Mouse (Mus musculus) neural tube, embryonic 15.5 days (tissue): Measurements from ENCODE around the gene Eif4g2. TPM values are rescaled to one million over a fixed set of nuclear protein-coding genes. Genes with fewer than 3 reads are reported as not detected.

ENCODE experiments used
- ATAC-seq: fragments of 200-750 bp; cut with Nextera tagmentation; 2 replicates; pipeline ENCODE4 v1.8.0; 2017; ENCODE audit warnings: mild to moderate bottlenecking, moderate TSS enrichment, moderate library complexity; ENCODE audit not compliant: low FRiP score
- H3K27ac ChIP-seq: fragments of 300-500 bp; sonication (generic); replicated peaks from 2 replicates; pipeline ENCODE4 v1.5.1; 2015; ENCODE audit warnings: mild to moderate bottlenecking, inconsistent platforms
- H3K27me3 ChIP-seq: fragments of 300-500 bp; sonication (generic); replicated peaks from 2 replicates; pipeline ENCODE4 v1.6.1; 2015; ENCODE audit warnings: inconsistent platforms
- H3K36me3 ChIP-seq: fragments of 300-500 bp; sonication (generic); 2 replicates; pipeline ENCODE4 v1.6.1; 2015; ENCODE audit warnings: inconsistent platforms
- H3K4me1 ChIP-seq: fragments of 300-500 bp; sonication (generic); 2 replicates; pipeline ENCODE4 v1.6.1; 2015; ENCODE audit warnings: inconsistent platforms
- H3K4me2 ChIP-seq: fragments of 300-500 bp; sonication (generic); 2 replicates; pipeline ENCODE4 v1.6.1; 2015; ENCODE audit warnings: inconsistent platforms, mild to moderate bottlenecking, moderate library complexity
- H3K4me3 ChIP-seq: fragments of 300-500 bp; sonication (generic); replicated peaks from 2 replicates; pipeline ENCODE4 v1.5.1; 2015; ENCODE audit warnings: mild to moderate bottlenecking, inconsistent platforms
- H3K9ac ChIP-seq: fragments of 300-500 bp; sonication (generic); replicated peaks from 2 replicates; pipeline ENCODE4 v1.6.1; 2015; ENCODE audit warnings: mild to moderate bottlenecking, inconsistent platforms
- H3K9me3 ChIP-seq: fragments of 300-500 bp; sonication (generic); replicated peaks from 2 replicates; pipeline ENCODE4 v1.6.1; 2016; ENCODE audit warnings: inconsistent platforms
- whole genome bisulfite sequencing: fragments of 180-500 bp; shearing (Covaris S2); methylation state at CpG from one replicate; pipeline ENCODE4 v1.1.7; 2015; ENCODE audit warnings: mixed read lengths; 5-methylcytosine and 5-hydroxymethylcytosine counted together
- polyA plus RNA-seq: library from polyadenylated mRNA; unstranded; fragments of >200 nt; fragmentation: Nextera tagmentation; extraction: Ambion mirVana; gene quantifications from 2 replicates; pipeline ENCODE4 v1.2.1, GENCODE M21; 2015

The Eif4g2 gene
- polyA plus RNA-seq, 1 experiment from 2014 or later, result 927 TPM

DNA sequence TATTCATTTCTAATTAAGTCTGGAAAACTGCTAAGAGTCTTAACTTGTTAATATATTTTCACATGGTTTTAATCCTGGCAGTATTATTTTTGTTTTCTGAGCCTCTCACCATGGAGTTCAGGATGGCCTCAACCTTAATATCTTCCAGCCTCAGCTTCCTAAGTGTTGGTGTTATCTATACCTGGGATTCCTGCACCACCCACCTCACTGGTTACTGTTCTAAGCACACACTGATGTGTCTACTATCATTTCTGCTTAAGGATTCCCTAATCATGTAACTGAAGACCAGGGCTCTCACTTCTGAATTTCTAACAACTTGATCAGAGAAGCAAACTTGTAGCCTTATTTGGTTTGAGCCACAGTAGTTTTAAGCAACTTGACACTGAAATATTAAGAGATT is 2.3 kb upstream of the Eif4g2 start:
- ATAC-seq, result no peak
- Histone ChIP-seq H3K27ac (no peak overlapping the region), H3K27me3 (no peaks in the 10 kb centered on the region), H3K4me1 (peaks cover 15% of the 10 kb centered on the region), H3K4me2 (no peak overlapping the region), H3K36me3 (peaks cover 11% of the 10 kb centered on the region), H3K4me3 (no peak overlapping the region), H3K9ac (no peak overlapping the region), H3K9me3 (no peaks in the 10 kb centered on the region)

DNA sequence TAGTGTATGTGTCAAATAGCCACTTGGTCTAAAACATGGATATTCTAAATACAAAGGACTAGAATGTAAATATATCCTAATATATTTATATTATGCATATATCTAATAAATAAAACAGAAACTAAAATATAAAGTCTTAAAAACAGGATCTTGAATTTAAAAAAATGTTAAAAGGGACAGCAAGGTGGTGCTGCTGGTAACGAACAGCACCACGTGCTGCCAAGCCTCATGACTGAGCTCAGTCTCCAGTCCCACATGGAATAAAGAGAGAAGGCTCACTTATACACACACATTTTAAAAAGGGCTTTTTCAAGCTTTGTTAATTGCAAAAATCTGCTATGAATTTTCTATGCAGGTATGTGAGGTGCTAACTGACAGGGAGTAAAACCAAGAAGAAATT is 1.6 kb upstream of the Eif4g2 start:
- Histone ChIP-seq H3K36me3 (peaks cover 18% of the 10 kb centered on the region), H3K4me1 (peaks cover 22% of the 10 kb centered on the region), H3K9me3 (no peaks in the 10 kb centered on the region), H3K9ac (no peak overlapping the region), H3K4me2 (peak overlapping the region; percentile 26; the same call in 1 of the 2 replicates), H3K27ac (no peak overlapping the region), H3K4me3 (no peak overlapping the region), H3K27me3 (no peaks in the 10 kb centered on the region)
- WGBS, result 34% methylated on average over 2 of the region's 2 CpGs
- ATAC-seq, result no peak

DNA sequence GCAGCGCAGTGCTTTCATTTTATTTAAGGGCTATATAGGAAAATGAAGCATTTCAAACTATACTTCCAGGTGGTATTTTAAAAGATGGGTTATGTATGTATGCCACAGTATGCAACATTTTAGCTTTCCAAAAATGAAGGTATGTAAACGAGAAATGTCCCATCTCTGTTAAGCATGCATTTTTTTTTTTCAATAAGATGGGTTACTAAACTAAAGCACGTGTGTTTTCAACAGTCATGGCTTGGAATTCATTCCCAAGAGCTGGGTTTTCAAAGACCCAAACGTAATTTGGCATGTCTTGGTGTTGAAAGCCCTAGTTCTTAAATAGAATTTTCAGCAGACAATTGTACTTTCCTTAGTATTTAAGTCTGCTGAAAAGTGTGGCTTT is 897 bp upstream of the Eif4g2 start:
- Histone ChIP-seq H3K4me1 (peaks cover 25% of the 10 kb centered on the region), H3K9me3 (no peaks in the 10 kb centered on the region), H3K36me3 (peaks cover 24% of the 10 kb centered on the region), H3K4me3 (peak overlapping the region; percentile 90), H3K27me3 (no peaks in the 10 kb centered on the region), H3K4me2 (peak overlapping the region; percentile 58), H3K9ac (peak overlapping the region; percentile 81), H3K27ac (peak overlapping the region; percentile 100)
- ATAC-seq, result no peak
- WGBS, result 8% methylated on average over 4 of the region's 4 CpGs

DNA sequence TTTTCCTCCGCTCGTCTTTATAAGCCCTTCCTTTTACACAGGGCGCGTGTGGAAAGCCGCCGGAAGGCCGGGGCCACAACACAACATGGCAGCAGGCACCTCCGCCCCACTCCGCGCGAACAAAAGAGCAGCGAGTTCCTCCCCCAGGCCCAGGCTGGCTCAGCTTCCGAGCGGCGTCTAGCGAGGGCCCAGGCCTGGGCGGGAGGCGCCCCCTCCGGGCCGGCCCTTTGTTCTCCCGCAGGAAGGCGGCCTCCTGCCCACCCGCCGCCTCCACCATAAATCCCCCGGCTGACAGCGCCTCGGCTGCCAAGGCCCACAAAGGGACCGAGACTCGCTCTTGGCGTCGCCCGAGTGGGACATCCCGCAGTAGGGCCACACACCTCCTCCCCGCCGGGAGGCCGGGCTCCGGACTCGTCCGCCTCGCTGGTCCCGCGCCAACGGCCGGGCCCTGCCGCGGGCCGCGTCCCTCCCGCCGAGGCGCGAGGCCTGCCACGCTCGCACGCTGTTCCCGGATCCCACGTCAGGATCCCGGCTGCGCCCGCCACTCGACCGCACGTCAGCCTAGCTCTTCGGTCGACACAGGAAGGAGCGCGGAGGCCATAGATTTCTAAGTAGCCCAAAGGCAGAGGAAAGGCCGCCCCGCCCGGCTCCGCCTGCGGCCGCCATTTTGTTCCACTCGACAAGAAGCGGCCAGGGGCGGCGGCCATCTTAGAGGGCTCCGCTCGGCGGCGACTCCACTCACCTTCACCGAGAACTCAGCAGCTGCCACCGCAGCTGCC is 598 bp downstream of the Eif4g2 start:
- H3K36me3 ChIP-seq, result peaks cover 37% of the 10 kb centered on the region
- peak overlapping the region; percentile 90 for H3K4me3 ChIP-seq
- H3K27ac ChIP-seq, result peak overlapping the region; percentile 100
- H3K9ac ChIP-seq, result peak overlapping the region; percentile 99
- H3K9me3 ChIP-seq, result no peaks in the 10 kb centered on the region
- H3K27me3 ChIP-seq, result no peaks in the 10 kb centered on the region
- WGBS, result under 1% methylated on average over 83 of the region's 83 CpGs
- peaks cover 29% of the 10 kb centered on the region for H3K4me1 ChIP-seq
- peak overlapping the region; percentile 86 for H3K4me2 ChIP-seq
- ATAC-seq, result peak; percentile 84

DNA sequence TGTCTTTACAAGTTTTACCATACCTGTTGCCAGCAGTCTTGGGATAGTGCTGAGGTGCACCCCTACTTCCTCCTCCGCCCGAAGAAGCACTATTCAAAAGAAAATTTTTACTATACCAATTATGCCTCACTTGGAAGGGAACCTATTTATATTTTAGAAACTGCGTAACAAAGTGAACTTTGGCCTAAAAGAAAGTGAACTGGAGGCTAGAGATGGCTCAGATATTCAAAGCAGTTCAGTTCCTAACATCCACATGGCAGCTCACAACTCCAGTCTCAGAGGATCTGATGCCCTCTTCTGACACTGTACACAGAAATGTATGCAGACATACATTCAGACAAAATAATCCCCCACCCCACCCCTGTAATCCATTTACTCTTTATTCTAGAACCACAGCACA is 2.0 kb downstream of the Eif4g2 start:
- peak overlapping the region; percentile 90 for H3K4me3 ChIP-seq
- peaks cover 50% of the 10 kb centered on the region for H3K36me3 ChIP-seq
- no peak for ATAC-seq
- peak overlapping the region; percentile 99; the same call in 1 of the 2 replicates for H3K9ac ChIP-seq
- peaks cover 29% of the 10 kb centered on the region for H3K4me1 ChIP-seq
- no peak overlapping the region for H3K27ac ChIP-seq
- H3K9me3 ChIP-seq, result no peaks in the 10 kb centered on the region
- H3K4me2 ChIP-seq, result peak overlapping the region; percentile 86
- no peaks in the 10 kb centered on the region for H3K27me3 ChIP-seq
- 87% methylated on average over 3 of the region's 3 CpGs for WGBS

DNA sequence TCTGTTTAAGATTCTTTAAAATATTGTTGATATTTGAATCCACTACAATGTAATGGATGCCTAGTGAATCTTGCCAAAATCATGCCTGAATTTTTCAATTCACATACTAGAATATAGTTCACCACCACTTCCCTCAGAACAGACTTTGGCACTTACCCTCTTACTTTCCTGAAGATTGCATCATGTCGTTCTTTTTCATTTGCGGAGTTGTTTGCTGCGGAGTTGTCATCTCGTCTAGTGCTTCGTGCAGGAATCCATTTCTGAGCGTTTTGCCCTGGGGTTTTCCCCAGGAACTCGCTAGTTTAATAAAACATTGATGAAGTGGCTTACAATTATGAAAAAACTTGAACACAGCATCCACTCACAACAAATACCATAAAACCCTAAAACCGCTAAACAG is 2.8 kb downstream of the Eif4g2 start:
- H3K27ac ChIP-seq, result no peak overlapping the region
- WGBS, result 83% methylated on average over 8 of the region's 8 CpGs
- H3K27me3 ChIP-seq, result no peaks in the 10 kb centered on the region
- H3K4me3 ChIP-seq, result 0 out of 2 replicates have a peak overlapping the region, but pooled peaks have one; percentile 4
- no peak overlapping the region for H3K9ac ChIP-seq
- ATAC-seq, result no peak
- H3K4me2 ChIP-seq, result peak overlapping the region; percentile 86
- H3K36me3 ChIP-seq, result peaks cover 56% of the 10 kb centered on the region
- peaks cover 29% of the 10 kb centered on the region for H3K4me1 ChIP-seq
- H3K9me3 ChIP-seq, result no peaks in the 10 kb centered on the region

DNA sequence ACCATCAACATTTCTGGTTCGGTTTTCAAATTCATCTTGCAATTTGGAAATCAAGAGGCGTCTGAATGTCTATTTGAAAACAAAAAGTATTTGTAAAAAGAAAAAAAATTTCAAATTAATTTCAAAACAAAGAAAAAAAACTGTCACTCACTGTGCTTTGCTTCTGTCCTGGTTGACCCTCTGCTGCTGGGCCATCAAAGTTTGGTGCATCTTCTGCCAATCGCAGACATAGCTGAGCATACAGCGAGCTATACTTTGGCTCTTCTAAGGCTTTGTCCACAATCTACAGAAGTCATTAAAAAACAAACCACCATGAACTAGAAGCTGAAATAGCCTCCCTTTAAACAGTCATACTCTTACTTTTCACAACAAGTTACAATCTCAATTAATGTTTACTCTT is 4.6 kb downstream of the Eif4g2 start:
- no peak overlapping the region for H3K27ac ChIP-seq

DNA sequence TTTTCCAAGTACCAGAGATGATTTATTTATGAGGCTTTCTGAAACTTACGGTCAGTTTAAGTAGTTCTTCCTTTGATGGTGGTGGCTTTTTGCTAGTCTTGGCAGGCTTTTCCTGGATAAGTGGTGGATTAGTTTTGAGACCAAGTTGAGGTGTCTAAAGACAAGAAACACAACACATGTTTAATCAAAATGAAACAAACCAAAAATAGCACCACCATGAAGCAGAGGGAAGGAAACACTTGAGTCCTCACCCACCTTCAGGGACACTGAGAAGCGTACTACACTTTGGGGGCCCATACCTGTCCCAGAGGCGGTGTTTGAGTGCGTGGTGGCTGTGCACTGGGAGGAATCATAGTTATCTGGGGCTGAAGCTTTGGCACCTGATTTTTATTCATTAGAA is 7.5 kb downstream of the Eif4g2 start:
- Histone ChIP-seq H3K4me2 (no peak overlapping the region), H3K4me3 (no peak overlapping the region), H3K4me1 (peaks cover 15% of the 10 kb centered on the region), H3K9ac (no peak overlapping the region), H3K9me3 (no peaks in the 10 kb centered on the region), H3K27ac (no peak overlapping the region), H3K36me3 (peaks cover 86% of the 10 kb centered on the region), H3K27me3 (no peaks in the 10 kb centered on the region)
- no peak for ATAC-seq
- 85% methylated on average over 4 of the region's 4 CpGs for WGBS

More for the DNA sequence above, 4.6 kb downstream of the Eif4g2 start:
- no peaks in the 10 kb centered on the region for H3K27me3 ChIP-seq
- H3K4me2 ChIP-seq, result no peak overlapping the region
- H3K9ac ChIP-seq, result no peak overlapping the region
- 95% methylated on average over 4 of the region's 4 CpGs for WGBS
- H3K4me3 ChIP-seq, result no peak overlapping the region
- peaks cover 26% of the 10 kb centered on the region for H3K4me1 ChIP-seq
- no peak for ATAC-seq
- peaks cover 71% of the 10 kb centered on the region for H3K36me3 ChIP-seq
- H3K9me3 ChIP-seq, result no peaks in the 10 kb centered on the region

DNA sequence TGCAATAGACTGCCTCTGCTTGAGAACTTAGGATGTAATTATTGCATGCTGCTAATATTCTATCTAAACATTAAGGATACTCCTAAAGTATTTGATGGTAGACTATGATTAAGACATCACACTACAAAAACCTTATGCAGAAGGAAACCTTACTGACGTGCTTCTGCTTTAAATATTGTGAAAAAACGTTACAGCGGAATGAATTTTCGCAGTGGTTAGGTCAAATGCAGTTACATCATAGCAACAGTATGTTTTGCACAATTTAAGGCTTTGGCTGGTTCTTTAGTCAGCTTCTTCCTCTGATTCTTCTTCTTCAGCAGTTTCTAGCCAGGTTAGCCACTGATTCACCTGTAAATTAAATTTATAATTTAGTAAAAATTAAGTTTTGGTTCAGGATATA is 10.4 kb downstream of the Eif4g2 start:
- no peak for ATAC-seq
- Histone ChIP-seq H3K36me3 (peaks cover 87% of the 10 kb centered on the region), H3K9ac (no peak overlapping the region), H3K4me3 (no peak overlapping the region), H3K4me2 (no peak overlapping the region), H3K9me3 (0 out of 2 replicates have a peak, but pooled peaks cover 3% of the 10 kb centered on the region), H3K4me1 (no peaks in the 10 kb centered on the region), H3K27me3 (no peaks in the 10 kb centered on the region), H3K27ac (no peak overlapping the region)
- WGBS, result 93% methylated on average over 4 of the region's 4 CpGs

DNA sequence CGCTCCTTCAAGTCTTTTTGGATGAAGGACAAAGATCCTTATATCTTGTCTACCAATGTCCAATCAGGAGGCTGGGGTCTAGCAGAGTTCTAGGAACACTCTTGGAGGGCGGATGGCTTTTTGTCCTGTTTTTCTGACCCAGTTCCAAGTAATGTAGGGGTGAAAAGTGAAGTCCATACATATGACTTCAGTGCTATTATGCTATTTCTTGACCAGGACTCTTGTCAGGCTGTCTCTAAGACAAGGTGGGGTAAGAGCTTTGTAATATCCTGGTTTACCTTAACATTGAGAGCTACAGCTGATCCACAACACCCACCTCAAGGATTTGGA is 12.7 kb downstream of the Eif4g2 start:
- Histone ChIP-seq H3K9ac (no peak overlapping the region), H3K27me3 (no peaks in the 10 kb centered on the region), H3K36me3 (peaks cover 68% of the 10 kb centered on the region), H3K4me1 (no peaks in the 10 kb centered on the region), H3K9me3 (0 out of 2 replicates have a peak, but pooled peaks cover 3% of the 10 kb centered on the region), H3K4me3 (no peak overlapping the region), H3K4me2 (no peak overlapping the region), H3K27ac (no peak overlapping the region)
- 96% methylated on average over 2 of the region's 2 CpGs for WGBS
- no peak for ATAC-seq

DNA sequence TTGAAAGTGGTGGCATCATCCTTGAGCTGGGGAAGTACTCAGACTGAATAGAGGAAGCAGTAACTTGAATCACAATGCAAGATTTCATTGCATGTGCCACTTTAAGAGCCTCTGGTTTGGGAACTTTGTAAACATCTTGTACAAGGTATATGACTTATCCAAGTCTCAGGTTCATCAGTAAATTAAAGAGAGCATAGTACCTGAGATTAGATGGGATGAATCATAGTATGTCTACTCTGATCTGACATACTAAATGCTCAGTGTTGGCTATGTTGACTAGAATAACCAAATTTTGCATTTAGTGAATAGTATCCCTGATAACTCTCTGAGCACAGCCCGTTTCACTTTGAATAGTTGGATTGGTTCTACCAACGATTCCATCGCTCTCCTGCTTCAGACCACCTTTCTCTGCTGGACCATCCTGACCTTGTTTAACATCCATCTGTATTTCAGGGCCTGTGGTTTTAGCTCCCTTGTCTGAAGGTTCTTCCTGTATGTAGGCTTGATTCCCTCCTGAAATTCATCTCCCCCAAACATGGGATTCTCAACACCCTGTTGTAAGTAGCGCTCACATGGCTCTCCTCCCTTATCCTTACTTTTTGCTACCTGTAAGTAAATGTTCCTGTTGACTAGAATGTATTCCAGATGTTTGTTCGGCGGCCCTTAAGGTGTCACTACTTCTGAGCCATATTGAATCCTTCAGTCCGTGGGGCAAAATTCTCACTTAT is 13.2 kb downstream of the Eif4g2 start:
- Histone ChIP-seq H3K9ac (no peak overlapping the region), H3K4me3 (no peak overlapping the region), H3K4me2 (no peak overlapping the region), H3K36me3 (peaks cover 63% of the 10 kb centered on the region), H3K9me3 (0 out of 2 replicates have a peak, but pooled peaks cover 3% of the 10 kb centered on the region), H3K4me1 (no peaks in the 10 kb centered on the region), H3K27ac (no peak overlapping the region), H3K27me3 (no peaks in the 10 kb centered on the region)
- 92% methylated on average over 7 of the region's 7 CpGs for WGBS
- ATAC-seq, result peak; percentile 50; the same call in 1 of the 2 replicates

DNA sequence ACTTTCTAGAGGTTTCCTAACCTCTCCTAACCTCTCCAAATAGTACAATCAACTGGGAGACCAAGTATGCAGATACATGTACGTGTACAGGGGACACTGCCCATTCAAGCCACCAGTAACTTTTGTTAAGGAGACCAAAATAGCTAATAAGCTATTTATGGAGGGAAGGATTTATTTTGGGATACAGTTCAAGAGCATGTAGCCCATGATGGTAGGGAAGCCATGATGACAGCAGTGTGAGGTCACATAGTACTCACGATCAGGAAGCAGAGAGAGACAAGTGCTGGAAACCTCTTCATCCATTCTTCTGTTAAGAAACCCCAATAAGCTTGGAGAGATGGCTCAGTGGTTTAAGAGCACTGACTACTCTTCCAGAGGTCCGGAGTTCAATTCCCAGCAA is 14.6 kb downstream of the Eif4g2 start:
- Histone ChIP-seq H3K36me3 (peaks cover 51% of the 10 kb centered on the region), H3K27ac (no peak overlapping the region), H3K4me3 (no peak overlapping the region), H3K4me1 (no peaks in the 10 kb centered on the region), H3K9ac (no peak overlapping the region), H3K27me3 (no peaks in the 10 kb centered on the region), H3K4me2 (no peak overlapping the region), H3K9me3 (0 out of 2 replicates have a peak, but pooled peaks cover 3% of the 10 kb centered on the region)
- no peak for ATAC-seq
- WGBS, result 97% methylated on average over 3 of the region's 3 CpGs
